Mouse (Mus musculus) small intestine, adult 2 months (tissue): ENCODE data around the gene Mamdc4.

Experiments
- CTCF ChIP-seq: fragments of 200-500 bp; IDR thresholded peaks from 2 replicates; pipeline ENCODE4 v1.5.1; 2012; ENCODE audit warnings: low read depth, mild to moderate bottlenecking, control low read depth, inconsistent platforms, low read length, moderate library complexity, mixed read lengths; ENCODE audit not compliant: insufficient replicate concordance, insufficient read length; ENCODE audit errors: extremely low read depth
- POLR2A ChIP-seq: fragments of 200-500 bp; IDR thresholded peaks from 2 replicates; pipeline ENCODE4 v1.6.1; 2012; ENCODE audit warnings: low read depth, mild to moderate bottlenecking, control low read depth, inconsistent platforms, low read length, moderate library complexity

DNA sequence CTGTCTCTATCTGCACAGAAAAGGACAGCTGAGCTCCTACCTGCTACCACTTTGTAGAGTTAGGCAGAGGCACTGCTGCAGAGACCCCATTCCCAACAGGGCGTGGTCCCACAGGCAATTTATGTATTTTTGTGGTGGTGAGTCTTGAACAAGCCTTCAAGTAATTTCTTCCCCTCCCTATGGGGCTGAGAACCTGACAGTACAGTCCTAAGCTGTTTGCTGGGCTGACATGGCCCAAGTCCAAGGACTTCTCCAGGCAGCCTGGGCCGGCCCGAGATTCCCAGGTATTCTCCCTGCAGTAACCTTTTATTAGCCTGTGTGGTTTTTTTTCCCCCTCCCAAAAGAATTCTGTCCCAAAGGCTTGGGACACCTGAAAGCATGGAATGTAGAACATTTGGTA, 9.5 kb upstream of the Mamdc4 start:
- TF ChIP-seq CTCF (no peak), POLR2A (no peak)
